Mouse (Mus musculus): ENCODE measurements around the gene Rtn3. TPM values are rescaled to one million over a fixed set of nuclear protein-coding genes. Genes with fewer than 3 reads are reported as not detected.

The Rtn3 gene
- polyA plus RNA-seq, 1 experiment from 2014 or later = 122 TPM

GRCm38 (mm10) chr19:7382248-7382902, 100.7 kb downstream of the Rtn3 start:
- H3K4me1 ChIP-seq (ENCODE audit: insufficient read depth, low read depth, low read length) = peaks cover 4% of the 10 kb centered on the region; the same call in 1 of the 2 replicates
- ATAC-seq (peak; percentile 58), DNase-seq (ENCODE audit: low spot score) (peak; percentile 72)
- no peaks in the 10 kb centered on the region for H3K27me3 ChIP-seq (replicated peaks; ENCODE audit: insufficient read depth, low read length)
- H3K9me3 ChIP-seq (ENCODE audit: low read length) = no peaks in the 10 kb centered on the region
- TF ChIP-seq CTCF (IDR thresholded peaks at IDR 0.05) (peak; percentile 33), EP300 (IDR thresholded peaks at IDR 0.05) (no peak)
- H3K9ac ChIP-seq (replicated peaks; ENCODE audit: low read depth) = peak overlapping the region; percentile 92
- H3K27ac ChIP-seq (ENCODE audit: low read length) = peak overlapping the region; percentile 89
- peak overlapping the region; percentile 92 for H3K4me3 ChIP-seq (ENCODE audit: low read depth, low read length)
- WGBS = 1% methylated on average over 45 of the region's 60 CpGs
- H3K4me2 ChIP-seq (replicated peaks; ENCODE audit: low read depth, low read length) = peak overlapping the region; percentile 72
- no peaks in the 10 kb centered on the region for H3K36me3 ChIP-seq (ENCODE audit: insufficient read depth, low read length)

GRCm38 (mm10) chr19:7381906-7382247, 101.2 kb downstream of the Rtn3 start:
- DNase-seq (ENCODE audit: low spot score) (no peak), ATAC-seq (no peak)
- H3K27ac ChIP-seq (ENCODE audit: low read length) = peak overlapping the region; percentile 89
- TF ChIP-seq EP300 (IDR thresholded peaks at IDR 0.05) (no peak), CTCF (IDR thresholded peaks at IDR 0.05) (no peak)
- peak overlapping the region; percentile 92 for H3K4me3 ChIP-seq (ENCODE audit: low read depth, low read length)
- H3K36me3 ChIP-seq (ENCODE audit: insufficient read depth, low read length) = no peaks in the 10 kb centered on the region
- H3K9ac ChIP-seq (replicated peaks; ENCODE audit: low read depth) = peak overlapping the region; percentile 92
- H3K4me2 ChIP-seq (replicated peaks; ENCODE audit: low read depth, low read length) = peak overlapping the region; percentile 72
- peaks cover 4% of the 10 kb centered on the region; the same call in 1 of the 2 replicates for H3K4me1 ChIP-seq (ENCODE audit: insufficient read depth, low read depth, low read length)
- WGBS = 1% methylated on average over 8 of the region's 8 CpGs
- H3K9me3 ChIP-seq (ENCODE audit: low read length) = no peaks in the 10 kb centered on the region
- H3K27me3 ChIP-seq (replicated peaks; ENCODE audit: insufficient read depth, low read length) = no peaks in the 10 kb centered on the region

DNA sequence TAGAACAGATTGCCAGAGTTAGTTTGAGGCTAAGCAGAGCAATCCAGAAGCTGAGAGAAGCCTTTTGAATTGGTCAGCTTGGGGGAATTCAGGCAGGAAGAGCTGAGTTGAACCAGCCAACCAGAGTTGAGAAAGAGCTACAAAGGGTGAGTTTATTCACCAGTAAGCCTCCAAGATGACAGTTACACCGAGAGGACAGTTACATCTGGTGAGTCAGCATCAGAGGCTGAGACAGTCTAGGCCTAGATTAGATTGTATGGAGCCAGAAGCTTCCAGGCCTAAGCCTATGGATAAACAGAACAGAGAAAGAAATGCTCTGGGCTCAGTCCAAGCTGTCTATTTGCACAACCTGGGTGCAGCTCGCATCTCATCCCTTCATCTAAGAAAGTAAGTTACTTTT, 105.4 kb downstream of the Rtn3 start:
- H3K4me2 ChIP-seq (replicated peaks; ENCODE audit: low read depth, low read length) = no peak overlapping the region
- no peak overlapping the region for H3K9ac ChIP-seq (replicated peaks; ENCODE audit: low read depth)
- TF ChIP-seq EP300 (IDR thresholded peaks at IDR 0.05) (no peak), CTCF (IDR thresholded peaks at IDR 0.05) (no peak)
- no peaks in the 10 kb centered on the region for H3K9me3 ChIP-seq (ENCODE audit: low read length)
- WGBS = 64% methylated on average over 2 of the region's 2 CpGs
- no peak overlapping the region for H3K27ac ChIP-seq (ENCODE audit: low read length)
- DNase-seq (ENCODE audit: low spot score) = no peak
- H3K4me3 ChIP-seq (ENCODE audit: low read depth, low read length) = no peak overlapping the region
- peaks cover 11% of the 10 kb centered on the region for H3K36me3 ChIP-seq (ENCODE audit: insufficient read depth, low read length)
- no peak for ATAC-seq
- no peaks in the 10 kb centered on the region for H3K27me3 ChIP-seq (replicated peaks; ENCODE audit: insufficient read depth, low read length)
- H3K4me1 ChIP-seq (ENCODE audit: insufficient read depth, low read depth, low read length) = peaks cover 4% of the 10 kb centered on the region; the same call in 1 of the 2 replicates

Small RNA genes lying within 50 kb of the gene (microRNA-seq; reads per million reads assigned to microRNA genes)
- not detected for gene Mir6991

Other genes with a start within 250 kb of the Rtn3 start
- gene Naa40, start 242.1 kb downstream of the Rtn3 start, polyA plus RNA-seq (2015; fragmentation: Nextera tagmentation; extraction: Ambion mirVana) = 16.6 and 17.7 TPM in 2 replicates
- gene Rcor2, start 216.0 kb downstream of the Rtn3 start, polyA plus RNA-seq (2015; fragmentation: Nextera tagmentation; extraction: Ambion mirVana) = 1.3 and 1.5 TPM in 2 replicates
- 29.8 and 35.9 TPM in 2 replicates for gene Mark2, start 141.4 kb downstream of the Rtn3 start, polyA plus RNA-seq (2015; fragmentation: Nextera tagmentation; extraction: Ambion mirVana)
- 16.1 and 17.2 TPM in 2 replicates for gene Spindoc, start 100.3 kb downstream of the Rtn3 start, polyA plus RNA-seq (2015; fragmentation: Nextera tagmentation; extraction: Ambion mirVana)
- gene 2700081O15Rik, start 65.7 kb downstream of the Rtn3 start, polyA plus RNA-seq (2015; fragmentation: Nextera tagmentation; extraction: Ambion mirVana) = 4.4 and 5.0 TPM in 2 replicates
- gene Atl3, start 10.8 kb upstream of the Rtn3 start, polyA plus RNA-seq (2015; fragmentation: Nextera tagmentation; extraction: Ambion mirVana) = 20.0 and 21.6 TPM in 2 replicates
- 17.9 and 19.1 TPM in 2 replicates for gene Pla2g16, start 74.2 kb upstream of the Rtn3 start, polyA plus RNA-seq (2015; fragmentation: Nextera tagmentation; extraction: Ambion mirVana)
- gene Lgals12, start 123.9 kb upstream of the Rtn3 start, polyA plus RNA-seq (2015; fragmentation: Nextera tagmentation; extraction: Ambion mirVana) = 0.36 and 0.54 TPM in 2 replicates
- 0.18 TPM in 1 of 2 replicates, not detected in the other for gene Hrasls5, start 129.3 kb upstream of the Rtn3 start, polyA plus RNA-seq (2015; fragmentation: Nextera tagmentation; extraction: Ambion mirVana)
- gene Slc22a19, start 228.0 kb upstream of the Rtn3 start, polyA plus RNA-seq (2015; fragmentation: Nextera tagmentation; extraction: Ambion mirVana) = 6.8 and 6.9 TPM in 2 replicates

Measured in lung, postnatal 0 days (tissue).